ENCODE assay signal across 8 mouse cellular contexts in genomic region chr17:47468466-47468865, GRCm38 (mm10). TPM values are rescaled to one million over a fixed set of nuclear protein-coding genes. Genes with fewer than 3 reads are reported as not detected.
A peak's percentile ranks its signal among the peaks of the same experiment; 100 is the strongest.
DNase-seq lines count a peak whose midpoint lies in the region; ATAC-seq and TF ChIP-seq lines count a peak whose summit lies in the region.

No protein-coding gene starts in this region.

- H3K9me3 ChIP-seq in E14TG2a.4 (ENCODE audit: low read length), result no peaks in the 10 kb centered on the region
- H3K9me3 ChIP-seq in heart, embryonic 15.5 days (replicated peaks), result no peaks in the 10 kb centered on the region
- H3K9me3 ChIP-seq in liver, embryonic 15.5 days (replicated peaks), result no peaks in the 10 kb centered on the region

- peak overlapping the region; percentile 38 for H3K9ac ChIP-seq in heart, embryonic 15.5 days
- no peak overlapping the region for H3K9ac ChIP-seq in liver, embryonic 15.5 days

- H3K4me2 ChIP-seq in heart, embryonic 15.5 days, result peak overlapping the region; percentile 58
- peak overlapping the region; percentile 52 for H3K4me2 ChIP-seq in liver, embryonic 15.5 days

- peak; percentile 14 to 21 for DNase-seq in cerebellum, postnatal 14 days
- DNase-seq in cerebellum, postnatal 4 days (ENCODE audit: low spot score in 2 of 2), result no peak
- DNase-seq in yolk sac, embryonic 10.5 days (ENCODE audit: low spot score), result peak; percentile 2
- no peak for DNase-seq in MN1 (ENCODE audit: low spot score)

- no peak overlapping the region for H3K27ac ChIP-seq in heart, embryonic 15.5 days
- no peak overlapping the region for H3K27ac ChIP-seq in liver, embryonic 15.5 days (replicated peaks)

- TF ChIP-seq CTCF in E14TG2a.4 (conservative IDR thresholded peaks at IDR 0.05; ENCODE audit: low read length), result no peak

- H3K4me1 ChIP-seq in E14TG2a.4 (replicated peaks; ENCODE audit: low read depth, low read length), result peaks cover 92% of the 10 kb centered on the region
- peaks cover 26% of the 10 kb centered on the region for H3K4me1 ChIP-seq in heart, embryonic 15.5 days (replicated peaks)
- peaks cover 44% of the 10 kb centered on the region for H3K4me1 ChIP-seq in liver, embryonic 15.5 days (replicated peaks)

- H3K27me3 ChIP-seq in E14TG2a.4 (ENCODE audit: insufficient read depth, low read length), result peaks cover 60% of the 10 kb centered on the region
- H3K27me3 ChIP-seq in heart, embryonic 15.5 days, result peaks cover 34% of the 10 kb centered on the region
- peaks cover 46% of the 10 kb centered on the region for H3K27me3 ChIP-seq in liver, embryonic 15.5 days

- peak overlapping the region; percentile 72 for H3K4me3 ChIP-seq in E14TG2a.4 (replicated peaks; ENCODE audit: low read length)
- peak overlapping the region; percentile 44 for H3K4me3 ChIP-seq in heart, embryonic 15.5 days
- no peak overlapping the region; the same call in 1 of the 2 replicates for H3K4me3 ChIP-seq in liver, embryonic 15.5 days (replicated peaks)

- peaks cover 4% of the 10 kb centered on the region; the same call in 1 of the 2 replicates for H3K36me3 ChIP-seq in E14TG2a.4 (ENCODE audit: insufficient read depth, low read length)
- H3K36me3 ChIP-seq in heart, embryonic 15.5 days, result no peaks in the 10 kb centered on the region
- H3K36me3 ChIP-seq in liver, embryonic 15.5 days (replicated peaks), result no peaks in the 10 kb centered on the region

- WGBS in heart, embryonic 15.5 days, result 20% methylated on average over 34 of the region's 34 CpGs
- 24% methylated on average over 34 of the region's 34 CpGs for WGBS in liver, embryonic 15.5 days (ENCODE audit: insufficient replicate concordance)

- no peak for ATAC-seq in heart, embryonic 15.5 days (replicated peaks; ENCODE audit: insufficient number of reproducible peaks, insufficient read depth, low FRiP score, low read depth)
- ATAC-seq in liver, embryonic 15.5 days (ENCODE audit: insufficient read depth), result no peak
- no peak for ATAC-seq in inflammation-experienced regulatory T-cells, adult 6 months

RNA-seq across cellular contexts. Expression of gene 1700001C19Rik, which starts 31.3 kb away (rescaled TPM):
- 0.60 and 1.0 TPM in 2 replicates for polyA plus RNA-seq in heart, embryonic 15.5 days (2015; fragmentation: Nextera tagmentation; extraction: Ambion mirVana)
- polyA plus RNA-seq in liver, embryonic 15.5 days (2015; fragmentation: Nextera tagmentation; extraction: Ambion mirVana), result 1.4 and 1.7 TPM in 2 replicates
- not detected for polyA plus RNA-seq in inflammation-experienced regulatory T-cells, adult 6 months (2017; shearing (Covaris generic))

RNA-seq across cellular contexts. Expression of gene AI661453, which starts 32.1 kb away (rescaled TPM):
- polyA plus RNA-seq in heart, embryonic 15.5 days (2015; fragmentation: Nextera tagmentation; extraction: Ambion mirVana), result 0.96 and 1.2 TPM in 2 replicates
- polyA plus RNA-seq in liver, embryonic 15.5 days (2015; fragmentation: Nextera tagmentation; extraction: Ambion mirVana), result 0.51 and 0.62 TPM in 2 replicates
- polyA plus RNA-seq in inflammation-experienced regulatory T-cells, adult 6 months (2017; shearing (Covaris generic)), result not detected

RNA-seq across cellular contexts. Expression of gene Taf8, which starts 33.6 kb away (rescaled TPM):
- polyA plus RNA-seq in heart, embryonic 15.5 days (2015; fragmentation: Nextera tagmentation; extraction: Ambion mirVana), result 17.0 and 20.5 TPM in 2 replicates
- polyA plus RNA-seq in liver, embryonic 15.5 days (2015; fragmentation: Nextera tagmentation; extraction: Ambion mirVana), result 14.7 and 15.2 TPM in 2 replicates
- 10 to 100 TPM; 56.9 to 80.8 (median 70.0) TPM for polyA plus RNA-seq in inflammation-experienced regulatory T-cells, adult 6 months (2017; shearing (Covaris generic))

RNA-seq across cellular contexts. Expression of gene Ccnd3, which starts 36.4 kb away (rescaled TPM):
- polyA plus RNA-seq in heart, embryonic 15.5 days (2015; fragmentation: Nextera tagmentation; extraction: Ambion mirVana), result 369 and 456 TPM in 2 replicates
- polyA plus RNA-seq in liver, embryonic 15.5 days (2015; fragmentation: Nextera tagmentation; extraction: Ambion mirVana), result 422 and 473 TPM in 2 replicates
- 100 to 1,000 TPM; 124 to 141 (median 130) TPM for polyA plus RNA-seq in inflammation-experienced regulatory T-cells, adult 6 months (2017; shearing (Covaris generic))

Comparison
In these comparisons a context has a peak if more than half of its experiments do, and no peak if none do; other contexts are left out.
1. DNase-seq: peak in cerebellum, postnatal 14 days (2 of 2) and yolk sac, embryonic 10.5 days (single experiment); none in cerebellum, postnatal 4 days (0 of 2) and MN1 (single experiment).